25 mouse cellular contexts compared by ENCODE assay signal in genomic region chr16:10716696-10717095, GRCm38 (mm10).
DNase-seq lines count a peak whose midpoint lies in the region; ATAC-seq lines count a peak whose summit lies in the region.
"Had no signal": no experiment of that assay in that cellular context is flagged by ENCODE, and none has a peak within 500 bp of the region (broad histone marks: within the 10 kb centered on the region; RNA-seq: fewer than 3 reads in every experiment).

No protein-coding gene starts in this region.

- WGBS in neural tube, embryonic 13.5 days = 62% methylated on average over 2 of the region's 2 CpGs
- WGBS in neural tube, embryonic 15.5 days = 49% methylated on average over 2 of the region's 2 CpGs

- intact Hi-C loops in left cerebral cortex, postnatal 4 days (cut with DNase I) = no loop called here
- intact Hi-C loops in left cerebral cortex, postnatal 25 days (cut with DNase I) = no loop called here

- peak; percentile 61 for DNase-seq in cerebellum, adult 11 months
- no peak for DNase-seq in cerebellum, adult 11-12 months
- DNase-seq in left cerebral cortex, postnatal 4 days = peak; percentile 79
- no peak for DNase-seq in left cerebral cortex, postnatal 25 days (ENCODE audit: low spot score in 2 of 2)
- DNase-seq in cerebellum, postnatal 25 days = peak; percentile 75 to 86
- DNase-seq in thymus, postnatal 14 days = no peak
- DNase-seq: adrenal gland, postnatal 10 days; gastrocnemius, postnatal 36 days; heart, adult 2 months; kidney, adult 8-10 months; kidney, postnatal 4 days; liver, postnatal 0 days; right cerebral cortex, adult 18-20 months; right cerebral cortex, postnatal 4 days; thymus, postnatal 25 days had no signal

- no peaks in the 10 kb centered on the region for H3K9me3 ChIP-seq in neural tube, embryonic 13.5 days
- no peaks in the 10 kb centered on the region for H3K9me3 ChIP-seq in neural tube, embryonic 15.5 days (replicated peaks)
- H3K9me3 ChIP-seq: embryonic facial prominence, embryonic 13.5 days; forebrain, embryonic 12.5 days; intestine, embryonic 15.5 days; limb, embryonic 12.5 days; megakaryocyte, embryonic 14.5 days had no signal

- H3K4me3 ChIP-seq in neural tube, embryonic 13.5 days = no peak overlapping the region
- H3K4me3 ChIP-seq in neural tube, embryonic 15.5 days (replicated peaks) = no peak overlapping the region
- H3K4me3 ChIP-seq: embryonic facial prominence, embryonic 13.5 days; erythroblast, embryonic 14.5 days; forebrain, embryonic 12.5 days; heart, adult 2 months; intestine, embryonic 15.5 days; limb, embryonic 12.5 days; megakaryocyte, embryonic 14.5 days had no signal

- no peaks in the 10 kb centered on the region for H3K27me3 ChIP-seq in neural tube, embryonic 13.5 days
- no peaks in the 10 kb centered on the region for H3K27me3 ChIP-seq in neural tube, embryonic 15.5 days (replicated peaks)
- H3K27me3 ChIP-seq: embryonic facial prominence, embryonic 13.5 days; forebrain, embryonic 12.5 days; intestine, embryonic 15.5 days; limb, embryonic 12.5 days; megakaryocyte, embryonic 14.5 days had no signal

- no peak overlapping the region for H3K9ac ChIP-seq in neural tube, embryonic 13.5 days
- H3K9ac ChIP-seq in neural tube, embryonic 15.5 days (replicated peaks) = no peak overlapping the region
- H3K9ac ChIP-seq: embryonic facial prominence, embryonic 13.5 days; forebrain, embryonic 12.5 days; hindbrain, embryonic 14.5 days; intestine, embryonic 15.5 days; limb, embryonic 12.5 days; liver, postnatal 0 days had no signal

- H3K4me1 ChIP-seq in neural tube, embryonic 13.5 days (replicated peaks) = peaks cover 16% of the 10 kb centered on the region
- peaks cover 10% of the 10 kb centered on the region; the same call in 1 of the 2 replicates for H3K4me1 ChIP-seq in neural tube, embryonic 15.5 days

- no peak for ATAC-seq in neural tube, embryonic 13.5 days (ENCODE audit: low read depth)
- ATAC-seq in neural tube, embryonic 15.5 days (ENCODE audit: low FRiP score) = no peak
- ATAC-seq: intestine, embryonic 15.5 days; liver, postnatal 0 days had no signal

- H3K4me2 ChIP-seq in neural tube, embryonic 13.5 days = no peak overlapping the region
- no peak overlapping the region for H3K4me2 ChIP-seq in neural tube, embryonic 15.5 days
- H3K4me2 ChIP-seq: embryonic facial prominence, embryonic 13.5 days; forebrain, embryonic 12.5 days; hindbrain, embryonic 14.5 days; intestine, embryonic 15.5 days; limb, embryonic 12.5 days; liver, embryonic 11.5 days had no signal

- 0 out of 2 replicates have a peak overlapping the region, but pooled peaks have one; percentile 13 for H3K27ac ChIP-seq in neural tube, embryonic 13.5 days (replicated peaks)
- no peak overlapping the region for H3K27ac ChIP-seq in neural tube, embryonic 15.5 days (replicated peaks)
- H3K27ac ChIP-seq: embryonic facial prominence, embryonic 13.5 days; forebrain, embryonic 12.5 days; heart, adult 2 months; hindbrain, embryonic 14.5 days; intestine, embryonic 15.5 days; limb, embryonic 12.5 days had no signal

- no peaks in the 10 kb centered on the region for H3K36me3 ChIP-seq in neural tube, embryonic 13.5 days
- H3K36me3 ChIP-seq in neural tube, embryonic 15.5 days = no peaks in the 10 kb centered on the region
- H3K36me3 ChIP-seq: embryonic facial prominence, embryonic 13.5 days; forebrain, embryonic 12.5 days; intestine, embryonic 15.5 days; limb, embryonic 12.5 days had no signal

Comparison
In these comparisons a context has a peak if more than half of its experiments do, and no peak if none do; other contexts are left out.
1. DNase-seq: peak in cerebellum, adult 11 months (single experiment), left cerebral cortex, postnatal 4 days (single experiment) and cerebellum, postnatal 25 days (2 of 2); none in cerebellum, adult 11-12 months (single experiment), left cerebral cortex, postnatal 25 days (0 of 2) and thymus, postnatal 14 days (single experiment).